Mouse (Mus musculus): ENCODE results near the gene Letmd1.

- no peak for TF ChIP-seq POLR2A (IDR thresholded peaks at IDR 0.05; ENCODE audit: extremely low read depth, insufficient read depth, low read length)
- TF ChIP-seq CTCF (IDR thresholded peaks at IDR 0.05; ENCODE audit: low read depth, low read length) = no peak
Observed at GRCm38 (mm10) chr15:100467738-100468137, 1.1 kb upstream of the Letmd1 start.

Measured in liver, adult 2 months (tissue).